Mouse (Mus musculus): Measurements from ENCODE around the gene Olfr330. TPM values are rescaled to one million over a fixed set of nuclear protein-coding genes. Genes with fewer than 3 reads are reported as not detected.

The Olfr330 gene
- polyA plus RNA-seq, 1 experiment from 2014 or later = not detected

Other genes starting within 250 kb of the Olfr330 start
- 29.3 and 30.1 TPM in 2 replicates for gene Zfp692, start 227.8 kb downstream of the Olfr330 start, polyA plus RNA-seq (2016; fragmentation: Nextera tagmentation; extraction: Ambion mirVana)
- 37.7 and 40.4 TPM in 2 replicates for gene Zfp672, start 204.5 kb downstream of the Olfr330 start, polyA plus RNA-seq (2016; fragmentation: Nextera tagmentation; extraction: Ambion mirVana)
- 45.2 and 51.0 TPM in 2 replicates for gene Sh3bp5l, start 204.1 kb downstream of the Olfr330 start, polyA plus RNA-seq (2016; fragmentation: Nextera tagmentation; extraction: Ambion mirVana)
- gene Lypd8, start 155.8 kb downstream of the Olfr330 start, polyA plus RNA-seq (2016; fragmentation: Nextera tagmentation; extraction: Ambion mirVana) = not detected in 2 replicates
- gene 1810065E05Rik, start 113.7 kb downstream of the Olfr330 start, polyA plus RNA-seq (2016; fragmentation: Nextera tagmentation; extraction: Ambion mirVana) = not detected in 2 replicates
- gene Gm12253, start 102.3 kb downstream of the Olfr330 start, polyA plus RNA-seq (2016; fragmentation: Nextera tagmentation; extraction: Ambion mirVana) = not detected in 2 replicates
- gene Lypd9, start 81.9 kb downstream of the Olfr330 start, polyA plus RNA-seq (2016; fragmentation: Nextera tagmentation; extraction: Ambion mirVana) = not detected in 2 replicates
- not detected in 2 replicates for gene Olfr30, start 72.6 kb downstream of the Olfr330 start, polyA plus RNA-seq (2016; fragmentation: Nextera tagmentation; extraction: Ambion mirVana)
- gene Olfr332, start 42.3 kb downstream of the Olfr330 start, polyA plus RNA-seq (2016; fragmentation: Nextera tagmentation; extraction: Ambion mirVana) = not detected in 2 replicates
- not detected in 2 replicates for gene Olfr331, start 32.3 kb downstream of the Olfr330 start, polyA plus RNA-seq (2016; fragmentation: Nextera tagmentation; extraction: Ambion mirVana)
- gene Olfr329-ps, start 11.6 kb upstream of the Olfr330 start, polyA plus RNA-seq (2016; fragmentation: Nextera tagmentation; extraction: Ambion mirVana) = not detected in 2 replicates
- 0.06 TPM in 1 of 2 replicates, not detected in the other for gene Olfr328, start 20.8 kb upstream of the Olfr330 start, polyA plus RNA-seq (2016; fragmentation: Nextera tagmentation; extraction: Ambion mirVana)
- not detected in 2 replicates for gene Olfr224, start 35.7 kb upstream of the Olfr330 start, polyA plus RNA-seq (2016; fragmentation: Nextera tagmentation; extraction: Ambion mirVana)
- not detected in 2 replicates for gene Olfr325, start 42.9 kb upstream of the Olfr330 start, polyA plus RNA-seq (2016; fragmentation: Nextera tagmentation; extraction: Ambion mirVana)
- not detected in 2 replicates for gene Olfr324, start 60.3 kb upstream of the Olfr330 start, polyA plus RNA-seq (2016; fragmentation: Nextera tagmentation; extraction: Ambion mirVana)
- gene 2210407C18Rik, start 81.2 kb upstream of the Olfr330 start, polyA plus RNA-seq (2016; fragmentation: Nextera tagmentation; extraction: Ambion mirVana) = not detected in 2 replicates
- not detected in 2 replicates for gene Olfr323, start 95.7 kb upstream of the Olfr330 start, polyA plus RNA-seq (2016; fragmentation: Nextera tagmentation; extraction: Ambion mirVana)
- gene Trim58, start 105.6 kb upstream of the Olfr330 start, polyA plus RNA-seq (2016; fragmentation: Nextera tagmentation; extraction: Ambion mirVana) = 0.36 and 0.49 TPM in 2 replicates
- gene Olfr322, start 123.9 kb upstream of the Olfr330 start, polyA plus RNA-seq (2016; fragmentation: Nextera tagmentation; extraction: Ambion mirVana) = not detected in 2 replicates
- not detected in 2 replicates for gene Olfr320, start 146.3 kb upstream of the Olfr330 start, polyA plus RNA-seq (2016; fragmentation: Nextera tagmentation; extraction: Ambion mirVana)
- gene Olfr319, start 164.3 kb upstream of the Olfr330 start, polyA plus RNA-seq (2016; fragmentation: Nextera tagmentation; extraction: Ambion mirVana) = 0.10 TPM in 1 of 2 replicates, not detected in the other
- not detected in 2 replicates for gene Olfr318, start 189.2 kb upstream of the Olfr330 start, polyA plus RNA-seq (2016; fragmentation: Nextera tagmentation; extraction: Ambion mirVana)
- gene Olfr317, start 204.4 kb upstream of the Olfr330 start, polyA plus RNA-seq (2016; fragmentation: Nextera tagmentation; extraction: Ambion mirVana) = 0.27 TPM in 1 of 2 replicates, not detected in the other
- gene Olfr316, start 217.9 kb upstream of the Olfr330 start, polyA plus RNA-seq (2016; fragmentation: Nextera tagmentation; extraction: Ambion mirVana) = not detected in 2 replicates
- not detected in 2 replicates for gene Olfr315, start 238.4 kb upstream of the Olfr330 start, polyA plus RNA-seq (2016; fragmentation: Nextera tagmentation; extraction: Ambion mirVana)
- not detected in 2 replicates for gene Olfr314, start 248.1 kb upstream of the Olfr330 start, polyA plus RNA-seq (2016; fragmentation: Nextera tagmentation; extraction: Ambion mirVana)